Mouse (Mus musculus): Measurements from ENCODE around the gene Limd1. TPM values are rescaled to one million over a fixed set of nuclear protein-coding genes. Genes with fewer than 3 reads are reported as not detected.

Gene Limd1
- polyA plus RNA-seq, 1 experiment from 2014 or later: 37.5 TPM

- no peak overlapping the region for H3K4me2 ChIP-seq (replicated peaks; ENCODE audit: low read depth, low read length)
- ATAC-seq (ENCODE audit: low FRiP score) (no peak), DNase-seq (ENCODE audit: low spot score) (no peak)
- H3K4me1 ChIP-seq (replicated peaks; ENCODE audit: control insufficient read depth, insufficient read depth, low read length): no peaks in the 10 kb centered on the region
- no peaks in the 10 kb centered on the region for H3K9me3 ChIP-seq (ENCODE audit: control insufficient read depth, low read length)
- no peaks in the 10 kb centered on the region for H3K27me3 ChIP-seq (ENCODE audit: control insufficient read depth, insufficient read depth, low read length)
- no peaks in the 10 kb centered on the region for H3K36me3 ChIP-seq (ENCODE audit: control insufficient read depth, insufficient read depth, low read length)
- H3K4me3 ChIP-seq (ENCODE audit: low read depth, low read length): no peak overlapping the region
- WGBS: 73% methylated on average over 9 of the region's 9 CpGs
- no peak overlapping the region for H3K27ac ChIP-seq (ENCODE audit: low read depth, low read length)
- no peak overlapping the region for H3K9ac ChIP-seq (ENCODE audit: low read depth, low read length)
These were observed 11.3 kb downstream of the Limd1 start for GRCm38 (mm10) chr9:123489727-123490343.

GRCm38 (mm10) chr9:123490930-123491329, 12.4 kb downstream of the Limd1 start:
- no peak for DNase-seq (ENCODE audit: low spot score)
- 83% methylated on average over 5 of the region's 5 CpGs for WGBS
- ATAC-seq (ENCODE audit: low FRiP score): no peak
- Histone ChIP-seq H3K27me3 (ENCODE audit: control insufficient read depth, insufficient read depth, low read length) (no peaks in the 10 kb centered on the region), H3K4me1 (replicated peaks; ENCODE audit: control insufficient read depth, insufficient read depth, low read length) (no peaks in the 10 kb centered on the region), H3K4me2 (replicated peaks; ENCODE audit: low read depth, low read length) (no peak overlapping the region), H3K36me3 (ENCODE audit: control insufficient read depth, insufficient read depth, low read length) (no peaks in the 10 kb centered on the region), H3K9me3 (ENCODE audit: control insufficient read depth, low read length) (no peaks in the 10 kb centered on the region), H3K9ac (ENCODE audit: low read depth, low read length) (no peak overlapping the region), H3K4me3 (ENCODE audit: low read depth, low read length) (no peak overlapping the region), H3K27ac (ENCODE audit: low read depth, low read length) (no peak overlapping the region)

- WGBS: 81% methylated on average over 9 of the region's 9 CpGs
These were observed 13.5 kb downstream of the Limd1 start for GRCm38 (mm10) chr9:123491917-123492585.

GRCm38 (mm10) chr9:123496665-123497064, 18.2 kb downstream of the Limd1 start:
- Histone ChIP-seq H3K4me3 (ENCODE audit: low read depth, low read length) (no peak overlapping the region), H3K4me2 (replicated peaks; ENCODE audit: low read depth, low read length) (no peak overlapping the region), H3K27me3 (ENCODE audit: control insufficient read depth, insufficient read depth, low read length) (no peaks in the 10 kb centered on the region), H3K27ac (ENCODE audit: low read depth, low read length) (no peak overlapping the region), H3K4me1 (replicated peaks; ENCODE audit: control insufficient read depth, insufficient read depth, low read length) (no peaks in the 10 kb centered on the region), H3K9ac (ENCODE audit: low read depth, low read length) (no peak overlapping the region), H3K36me3 (ENCODE audit: control insufficient read depth, insufficient read depth, low read length) (no peaks in the 10 kb centered on the region), H3K9me3 (ENCODE audit: control insufficient read depth, low read length) (no peaks in the 10 kb centered on the region)
- ATAC-seq (ENCODE audit: low FRiP score): no peak
- DNase-seq (ENCODE audit: low spot score): no peak
- 26% methylated on average over 13 of the region's 13 CpGs for WGBS

More at GRCm38 (mm10) chr9:123491917-123492585, 13.5 kb downstream of the Limd1 start:
- H3K36me3 ChIP-seq (ENCODE audit: control insufficient read depth, insufficient read depth, low read length): no peaks in the 10 kb centered on the region
- H3K4me2 ChIP-seq (replicated peaks; ENCODE audit: low read depth, low read length): no peak overlapping the region
- ATAC-seq (ENCODE audit: low FRiP score): no peak
- no peaks in the 10 kb centered on the region for H3K9me3 ChIP-seq (ENCODE audit: control insufficient read depth, low read length)
- DNase-seq (ENCODE audit: low spot score): no peak
- H3K27me3 ChIP-seq (ENCODE audit: control insufficient read depth, insufficient read depth, low read length): no peaks in the 10 kb centered on the region
- H3K4me1 ChIP-seq (replicated peaks; ENCODE audit: control insufficient read depth, insufficient read depth, low read length): no peaks in the 10 kb centered on the region
- H3K27ac ChIP-seq (ENCODE audit: low read depth, low read length): no peak overlapping the region
- no peak overlapping the region for H3K9ac ChIP-seq (ENCODE audit: low read depth, low read length)
- H3K4me3 ChIP-seq (ENCODE audit: low read depth, low read length): no peak overlapping the region

- no peaks in the 10 kb centered on the region for H3K9me3 ChIP-seq (ENCODE audit: control insufficient read depth, low read length)
- no peaks in the 10 kb centered on the region for H3K36me3 ChIP-seq (ENCODE audit: control insufficient read depth, insufficient read depth, low read length)
- no peak overlapping the region for H3K4me2 ChIP-seq (replicated peaks; ENCODE audit: low read depth, low read length)
- no peaks in the 10 kb centered on the region for H3K27me3 ChIP-seq (ENCODE audit: control insufficient read depth, insufficient read depth, low read length)
- WGBS: 88% methylated on average over 5 of the region's 5 CpGs
- H3K9ac ChIP-seq (ENCODE audit: low read depth, low read length): no peak overlapping the region
- no peak overlapping the region for H3K4me3 ChIP-seq (ENCODE audit: low read depth, low read length)
- H3K27ac ChIP-seq (ENCODE audit: low read depth, low read length): no peak overlapping the region
- H3K4me1 ChIP-seq (replicated peaks; ENCODE audit: control insufficient read depth, insufficient read depth, low read length): no peaks in the 10 kb centered on the region
- DNase-seq (ENCODE audit: low spot score) (no peak), ATAC-seq (ENCODE audit: low FRiP score) (no peak)
These were observed 19.4 kb downstream of the Limd1 start for GRCm38 (mm10) chr9:123497906-123498305.

- no peak overlapping the region for H3K4me3 ChIP-seq (ENCODE audit: low read depth, low read length)
- no peak overlapping the region for H3K4me2 ChIP-seq (replicated peaks; ENCODE audit: low read depth, low read length)
- no peak overlapping the region for H3K9ac ChIP-seq (ENCODE audit: low read depth, low read length)
- H3K4me1 ChIP-seq (replicated peaks; ENCODE audit: control insufficient read depth, insufficient read depth, low read length): no peaks in the 10 kb centered on the region
- 88% methylated on average over 4 of the region's 4 CpGs for WGBS
- no peaks in the 10 kb centered on the region for H3K36me3 ChIP-seq (ENCODE audit: control insufficient read depth, insufficient read depth, low read length)
- ATAC-seq (ENCODE audit: low FRiP score): no peak
- no peaks in the 10 kb centered on the region for H3K27me3 ChIP-seq (ENCODE audit: control insufficient read depth, insufficient read depth, low read length)
- no peak for DNase-seq (ENCODE audit: low spot score)
- H3K27ac ChIP-seq (ENCODE audit: low read depth, low read length): no peak overlapping the region
- H3K9me3 ChIP-seq (ENCODE audit: control insufficient read depth, low read length): no peaks in the 10 kb centered on the region
These were observed 22.0 kb downstream of the Limd1 start for GRCm38 (mm10) chr9:123500480-123500879.

GRCm38 (mm10) chr9:123503171-123503834, 24.8 kb downstream of the Limd1 start:
- H3K4me2 ChIP-seq (replicated peaks; ENCODE audit: low read depth, low read length): no peak overlapping the region
- ATAC-seq (ENCODE audit: low FRiP score) (no peak), DNase-seq (ENCODE audit: low spot score) (no peak)
- H3K36me3 ChIP-seq (ENCODE audit: control insufficient read depth, insufficient read depth, low read length): no peaks in the 10 kb centered on the region
- WGBS: 82% methylated on average over 5 of the region's 5 CpGs
- no peaks in the 10 kb centered on the region for H3K4me1 ChIP-seq (replicated peaks; ENCODE audit: control insufficient read depth, insufficient read depth, low read length)
- H3K4me3 ChIP-seq (ENCODE audit: low read depth, low read length): no peak overlapping the region
- no peaks in the 10 kb centered on the region for H3K9me3 ChIP-seq (ENCODE audit: control insufficient read depth, low read length)
- H3K9ac ChIP-seq (ENCODE audit: low read depth, low read length): no peak overlapping the region
- H3K27ac ChIP-seq (ENCODE audit: low read depth, low read length): no peak overlapping the region
- H3K27me3 ChIP-seq (ENCODE audit: control insufficient read depth, insufficient read depth, low read length): no peaks in the 10 kb centered on the region

GRCm38 (mm10) chr9:123504325-123504724, 25.8 kb downstream of the Limd1 start:
- no peaks in the 10 kb centered on the region for H3K9me3 ChIP-seq (ENCODE audit: control insufficient read depth, low read length)
- no peaks in the 10 kb centered on the region for H3K36me3 ChIP-seq (ENCODE audit: control insufficient read depth, insufficient read depth, low read length)
- H3K4me3 ChIP-seq (ENCODE audit: low read depth, low read length): no peak overlapping the region
- no peak overlapping the region for H3K4me2 ChIP-seq (replicated peaks; ENCODE audit: low read depth, low read length)
- WGBS: 10% methylated on average over 2 of the region's 2 CpGs
- H3K4me1 ChIP-seq (replicated peaks; ENCODE audit: control insufficient read depth, insufficient read depth, low read length): no peaks in the 10 kb centered on the region
- peak; percentile 70 for DNase-seq (ENCODE audit: low spot score)
- H3K27me3 ChIP-seq (ENCODE audit: control insufficient read depth, insufficient read depth, low read length): no peaks in the 10 kb centered on the region
- H3K27ac ChIP-seq (ENCODE audit: low read depth, low read length): no peak overlapping the region
- no peak overlapping the region for H3K9ac ChIP-seq (ENCODE audit: low read depth, low read length)
- ATAC-seq (ENCODE audit: low FRiP score): peak; percentile 56; the same call in 1 of the 2 replicates

Data from hindbrain, embryonic 11.5 days (tissue).